Mouse (Mus musculus) C2C12 (cell line): ENCODE results near the gene 2010111I01Rik. TPM values are rescaled to one million over a fixed set of nuclear protein-coding genes. Genes with fewer than 3 reads are reported as not detected.

Experiments
- H3K27me3 ChIP-seq: one replicate; pipeline ENCODE4 v1.6.1; 2011; ENCODE audit not compliant: control insufficient read depth, insufficient read depth, insufficient read length
- H3K36me3 ChIP-seq: one replicate; pipeline ENCODE4 v1.6.1; 2011; ENCODE audit not compliant: control insufficient read depth, insufficient read depth
- H3K4me3 ChIP-seq: one replicate; pipeline ENCODE4 v1.5.1; 2011; ENCODE audit warnings: mild to moderate bottlenecking, control low read depth; ENCODE audit not compliant: poor library complexity, insufficient read depth, severe bottlenecking
- H3K79me2 ChIP-seq: one replicate; pipeline ENCODE4 v1.6.1; 2011; ENCODE audit not compliant: control insufficient read depth, insufficient read depth
- H3K79me3 ChIP-seq: one replicate; pipeline ENCODE4 v1.6.1; 2011; ENCODE audit warnings: low read depth, control low read depth
- H3ac ChIP-seq: one replicate; pipeline ENCODE3; 2011; ENCODE audit warnings: low read depth; ENCODE audit not compliant: control insufficient read depth, insufficient read length
- CEBPB ChIP-seq: IDR thresholded peaks from one replicate; pipeline ENCODE4 v1.6.1; 2011; ENCODE audit warnings: low read depth, mild to moderate bottlenecking, control low read depth, moderate library complexity
- CTCF ChIP-seq: IDR thresholded peaks from one replicate; pipeline ENCODE4 v1.5.1; 2011; ENCODE audit not compliant: control insufficient read depth, insufficient read depth, insufficient read length
- FOSL1 ChIP-seq: IDR thresholded peaks from one replicate; pipeline ENCODE4 v1.8.0; 2011; ENCODE audit warnings: mild to moderate bottlenecking, low read length; ENCODE audit not compliant: poor library complexity, insufficient read depth, severe bottlenecking
- MAX ChIP-seq: IDR thresholded peaks from one replicate; pipeline ENCODE4 v1.6.1; 2011; ENCODE audit warnings: mild to moderate bottlenecking, control low read depth
- MYOD1 ChIP-seq: IDR thresholded peaks from one replicate; pipeline ENCODE4 v1.6.1; 2011; ENCODE audit warnings: low read depth; ENCODE audit not compliant: control insufficient read depth, insufficient read length
- MYOG ChIP-seq: IDR thresholded peaks from one replicate; pipeline ENCODE4 v1.6.1; 2011; ENCODE audit not compliant: control insufficient read depth, insufficient read length; ENCODE audit errors: extremely low read depth
- USF1 ChIP-seq: IDR thresholded peaks from one replicate; pipeline ENCODE4 v1.6.1; 2011; ENCODE audit warnings: low read depth, mild to moderate bottlenecking, control low read depth, moderate library complexity
- polyA plus RNA-seq: library from polyadenylated mRNA; unstranded; fragments of >200 nt; fragmentation: generic; extraction: Trizol; gene quantifications from one replicate; pipeline ENCODE4 v1.2.1, GENCODE M21; 2012; ENCODE audit warnings: missing spikeins

The 2010111I01Rik gene
- polyA plus RNA-seq, 1 experiment, result 91.7 TPM

DNA sequence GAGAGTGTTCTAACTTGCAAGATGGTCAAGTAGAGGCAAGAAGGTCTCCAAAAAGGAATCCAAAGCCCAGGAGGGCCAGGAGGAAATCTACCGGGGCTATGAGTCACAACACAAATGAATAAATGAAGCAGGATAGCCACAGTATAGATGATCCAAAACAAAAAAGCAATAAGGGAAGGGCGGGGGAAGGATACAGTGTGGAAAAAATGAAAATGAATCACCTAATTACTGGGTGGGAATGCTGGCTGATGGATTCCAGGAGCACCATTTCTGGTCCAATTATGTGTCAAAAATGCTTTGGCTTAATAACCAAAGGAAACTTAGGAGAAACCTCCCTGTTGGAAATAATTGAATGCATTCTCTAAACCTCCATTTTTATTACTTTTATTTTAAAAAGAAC lies 155.6 kb downstream of the 2010111I01Rik start:
- no peak overlapping the region for H3K4me3 ChIP-seq
- H3ac ChIP-seq, result no peak overlapping the region
- H3K79me2 ChIP-seq, result no peaks in the 10 kb centered on the region
- no peaks in the 10 kb centered on the region for H3K36me3 ChIP-seq
- TF ChIP-seq MYOG (no peak), MAX (no peak), FOSL1 (peak; percentile 43), MYOD1 (no peak)
- H3K79me3 ChIP-seq, result no peaks in the 10 kb centered on the region
- no peaks in the 10 kb centered on the region for H3K27me3 ChIP-seq

DNA sequence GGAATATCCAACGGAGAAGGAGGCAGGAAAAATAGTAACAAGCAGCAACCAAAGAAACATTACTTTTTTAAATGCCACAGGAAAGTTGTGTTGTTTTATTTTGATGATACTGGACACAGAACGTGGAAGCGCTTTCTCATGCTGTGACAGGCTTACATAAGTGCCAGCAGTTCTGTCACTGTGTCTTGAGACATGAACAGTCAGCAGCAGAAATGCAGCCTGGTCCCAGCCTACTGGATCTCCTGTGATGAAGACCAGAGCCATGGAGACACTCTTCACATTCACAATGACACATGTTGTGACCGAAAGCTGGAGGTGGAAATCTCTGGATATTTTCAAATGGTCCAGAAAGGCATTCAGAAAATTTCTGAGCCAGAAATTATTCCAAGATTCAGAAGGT lies 157.1 kb downstream of the 2010111I01Rik start:
- Histone ChIP-seq H3K4me3 (no peak overlapping the region), H3ac (no peak overlapping the region), H3K36me3 (no peaks in the 10 kb centered on the region), H3K27me3 (no peaks in the 10 kb centered on the region), H3K79me2 (no peaks in the 10 kb centered on the region), H3K79me3 (no peaks in the 10 kb centered on the region)
- TF ChIP-seq MYOD1, result no peak
- no peak for TF ChIP-seq FOSL1
- TF ChIP-seq CEBPB, result no peak
- no peak for TF ChIP-seq CTCF
- TF ChIP-seq MYOG, result no peak
- no peak for TF ChIP-seq USF1
- TF ChIP-seq MAX, result no peak

DNA sequence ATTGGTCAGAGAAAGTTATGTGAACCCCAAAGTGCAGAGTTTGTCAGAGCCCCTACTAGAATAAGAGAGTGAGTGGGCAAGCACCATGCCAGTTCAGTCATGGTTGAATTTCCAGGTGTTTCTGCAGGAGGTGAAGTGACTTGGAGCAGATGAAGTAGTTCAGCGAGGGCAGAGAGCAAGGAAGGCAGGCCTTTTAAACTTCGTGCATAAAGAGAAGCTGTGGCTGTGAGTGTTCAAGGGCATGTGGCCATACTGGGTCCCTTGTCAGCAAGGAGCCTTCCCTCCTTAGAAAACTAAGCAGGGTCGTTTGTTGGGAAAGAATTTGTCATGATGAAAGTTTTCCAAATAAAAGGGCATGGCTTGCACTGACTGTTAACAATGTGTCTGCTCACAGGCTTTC lies 161.5 kb downstream of the 2010111I01Rik start:
- Histone ChIP-seq H3K27me3 (no peaks in the 10 kb centered on the region), H3K4me3 (no peak overlapping the region), H3K79me2 (no peaks in the 10 kb centered on the region), H3K79me3 (no peaks in the 10 kb centered on the region), H3ac (no peak overlapping the region), H3K36me3 (no peaks in the 10 kb centered on the region)
- TF ChIP-seq USF1 (no peak), MYOD1 (no peak)

DNA sequence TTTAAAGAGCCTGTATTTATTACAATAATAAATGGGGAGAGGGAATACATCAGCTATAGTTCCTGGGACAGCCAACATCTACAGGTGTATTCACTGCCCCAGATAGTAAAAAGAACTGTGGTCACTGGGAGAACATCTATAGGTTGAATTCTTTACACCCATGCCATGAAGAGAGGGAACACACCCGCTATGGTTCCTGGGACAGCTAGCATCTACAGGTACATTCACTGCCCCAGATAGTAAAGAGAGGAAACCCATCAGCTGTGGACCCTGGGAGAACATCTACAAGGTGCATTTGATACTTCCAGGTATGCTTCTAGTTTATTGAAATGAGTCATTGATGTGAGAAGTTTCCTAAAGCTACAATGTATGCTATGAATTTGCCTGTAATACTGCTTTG lies 162.8 kb downstream of the 2010111I01Rik start:
- no peak for TF ChIP-seq CEBPB
- TF ChIP-seq CTCF, result no peak
- no peak for TF ChIP-seq MAX
- TF ChIP-seq MYOD1, result no peak
- TF ChIP-seq MYOG, result no peak
- no peak for TF ChIP-seq FOSL1
- no peak for TF ChIP-seq USF1
- Histone ChIP-seq H3K36me3 (no peaks in the 10 kb centered on the region), H3K4me3 (no peak overlapping the region), H3K27me3 (no peaks in the 10 kb centered on the region), H3K79me2 (no peaks in the 10 kb centered on the region), H3ac (no peak overlapping the region), H3K79me3 (no peaks in the 10 kb centered on the region)

DNA sequence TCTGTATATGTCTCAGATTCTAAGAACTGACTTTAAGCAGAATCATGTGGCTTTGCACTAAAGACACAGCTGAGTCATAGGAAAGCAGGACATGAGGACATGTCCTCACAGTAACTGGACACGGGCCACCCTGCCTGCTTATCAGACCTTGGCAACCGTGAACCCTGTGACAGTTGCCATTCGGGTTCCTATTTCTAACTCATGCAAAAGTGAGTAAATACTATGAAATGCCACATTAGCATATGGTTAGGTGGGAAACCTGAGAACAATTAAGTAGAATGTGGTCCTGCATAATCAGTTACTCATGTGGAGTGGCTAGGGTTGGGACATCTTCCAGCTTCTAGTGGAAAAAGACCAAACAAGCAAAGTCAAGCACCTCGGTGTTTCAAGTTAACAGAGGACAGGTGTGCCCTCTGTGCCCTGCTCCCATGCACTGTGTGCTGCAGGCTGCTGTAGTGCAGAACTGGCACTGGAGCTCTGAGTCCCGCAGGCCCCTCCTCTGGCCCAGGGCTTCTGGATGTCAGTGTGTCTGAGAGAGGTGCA lies 170.3 kb downstream of the 2010111I01Rik start:
- no peak overlapping the region for H3K4me3 ChIP-seq
- H3K79me3 ChIP-seq, result no peaks in the 10 kb centered on the region
- no peaks in the 10 kb centered on the region for H3K36me3 ChIP-seq
- H3ac ChIP-seq, result no peak overlapping the region
- no peaks in the 10 kb centered on the region for H3K79me2 ChIP-seq
- H3K27me3 ChIP-seq, result no peaks in the 10 kb centered on the region
- TF ChIP-seq MAX (no peak), FOSL1 (no peak), MYOD1 (peak; percentile 32), USF1 (no peak), CTCF (no peak), CEBPB (no peak), MYOG (no peak)

DNA sequence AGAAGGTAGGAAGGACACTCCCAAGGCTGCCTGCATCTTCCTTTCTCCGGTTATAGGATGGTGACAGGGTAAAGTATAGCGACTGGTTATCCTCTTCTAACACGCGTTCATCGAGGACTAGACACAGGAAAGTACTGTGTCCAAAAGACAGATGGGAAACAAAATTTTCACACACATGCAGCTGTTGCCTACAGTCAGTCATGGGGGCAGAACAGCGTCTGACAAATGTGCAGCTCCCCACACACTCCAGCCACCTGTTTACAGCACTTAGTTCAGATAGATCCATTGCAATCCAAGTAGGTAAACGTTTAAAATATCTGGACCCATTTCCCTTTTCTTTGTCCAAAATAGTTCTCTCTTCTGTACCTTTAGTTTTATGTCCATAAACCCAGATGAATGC lies 171.3 kb downstream of the 2010111I01Rik start:
- TF ChIP-seq MYOD1 (peak; percentile 89), MAX (no peak), USF1 (no peak)
- H3ac ChIP-seq, result no peak overlapping the region
- H3K4me3 ChIP-seq, result no peak overlapping the region
- no peaks in the 10 kb centered on the region for H3K79me3 ChIP-seq
- H3K79me2 ChIP-seq, result no peaks in the 10 kb centered on the region
- H3K27me3 ChIP-seq, result no peaks in the 10 kb centered on the region
- no peaks in the 10 kb centered on the region for H3K36me3 ChIP-seq

DNA sequence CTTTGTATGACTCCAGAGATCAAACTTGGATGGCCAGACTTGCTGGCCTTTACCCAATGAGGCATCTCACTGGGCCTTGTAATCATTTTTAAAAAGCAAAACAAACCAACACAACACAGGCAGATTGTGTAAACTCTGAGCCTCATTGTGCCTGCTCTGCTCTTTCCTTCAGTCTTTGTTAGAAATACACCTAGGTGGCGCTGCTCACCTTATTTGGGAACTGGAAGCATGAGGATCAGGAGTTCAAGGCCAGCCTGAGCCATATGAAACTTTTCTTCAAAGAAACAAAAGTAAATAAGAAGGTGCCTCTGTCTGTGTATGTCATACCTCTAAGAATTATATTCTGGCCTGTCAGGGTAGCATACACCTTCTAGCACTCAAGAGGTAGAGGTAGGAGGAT lies 172.1 kb downstream of the 2010111I01Rik start:
- Histone ChIP-seq H3K79me2 (no peaks in the 10 kb centered on the region), H3ac (no peak overlapping the region), H3K36me3 (no peaks in the 10 kb centered on the region), H3K27me3 (no peaks in the 10 kb centered on the region), H3K79me3 (no peaks in the 10 kb centered on the region), H3K4me3 (no peak overlapping the region)
- TF ChIP-seq CTCF (no peak), CEBPB (no peak), MYOD1 (no peak)
